Mouse (Mus musculus) testis, postnatal 14 days (tissue): ENCODE results near the gene Tomm34.
"Not testable (repeated sequence)": the region's sequence is repeated elsewhere in the genome, so short reads cannot be mapped to it uniquely, and the experiment has no call there.

Source experiments
- DNase-seq: peaks from one replicate; pipeline ENCODE4 v3.0.0; 2021; ENCODE audit warnings: low spot score

Gene Tomm34

DNA sequence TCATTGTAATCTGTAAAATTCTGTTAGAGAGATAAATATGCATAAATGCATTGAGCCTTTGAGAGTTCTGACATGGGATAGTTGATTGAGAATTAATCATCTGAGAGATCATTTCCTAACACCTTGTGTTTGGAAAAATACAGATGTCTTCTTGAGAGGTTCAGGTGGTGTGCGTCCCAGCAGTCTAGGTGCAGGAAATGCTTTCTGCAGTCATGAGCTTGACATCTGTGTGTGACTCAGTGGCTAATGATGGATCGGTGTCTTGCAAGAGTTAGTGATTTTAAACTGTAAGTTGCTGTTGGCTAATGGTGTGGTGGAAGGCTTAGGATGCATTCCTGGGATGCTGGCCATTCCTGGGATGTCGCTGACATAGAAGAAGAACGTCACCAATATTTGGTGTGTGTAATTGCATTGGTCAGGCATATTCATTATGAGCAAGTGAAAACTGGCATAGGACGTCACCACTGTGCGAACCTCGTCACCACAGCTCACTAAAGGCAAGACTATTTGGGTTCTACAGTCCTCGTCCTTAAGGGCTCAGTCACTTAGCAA lies 6.0 kb upstream of the Tomm34 start:
- no peak for DNase-seq

DNA sequence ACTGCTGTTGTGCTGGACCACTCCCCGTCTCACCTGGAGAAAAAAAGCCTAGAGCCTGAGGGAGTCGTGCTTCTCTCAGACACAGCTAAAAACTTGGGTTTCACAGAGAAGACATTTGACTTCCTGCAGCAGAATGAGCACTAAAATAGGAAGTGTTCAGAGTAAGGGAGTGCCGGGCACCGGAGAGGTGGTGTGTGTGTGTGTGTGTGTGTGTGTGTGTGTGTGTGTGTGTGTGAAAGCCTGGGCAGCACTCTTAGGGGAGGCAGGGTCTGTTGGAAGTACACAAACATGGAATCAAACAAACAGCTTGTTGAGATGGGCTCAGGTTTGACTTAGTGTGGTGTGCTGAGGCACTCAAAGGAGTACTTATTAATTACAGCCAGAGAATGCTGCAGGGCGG lies 4.1 kb upstream of the Tomm34 start:
- no peak for DNase-seq

DNA sequence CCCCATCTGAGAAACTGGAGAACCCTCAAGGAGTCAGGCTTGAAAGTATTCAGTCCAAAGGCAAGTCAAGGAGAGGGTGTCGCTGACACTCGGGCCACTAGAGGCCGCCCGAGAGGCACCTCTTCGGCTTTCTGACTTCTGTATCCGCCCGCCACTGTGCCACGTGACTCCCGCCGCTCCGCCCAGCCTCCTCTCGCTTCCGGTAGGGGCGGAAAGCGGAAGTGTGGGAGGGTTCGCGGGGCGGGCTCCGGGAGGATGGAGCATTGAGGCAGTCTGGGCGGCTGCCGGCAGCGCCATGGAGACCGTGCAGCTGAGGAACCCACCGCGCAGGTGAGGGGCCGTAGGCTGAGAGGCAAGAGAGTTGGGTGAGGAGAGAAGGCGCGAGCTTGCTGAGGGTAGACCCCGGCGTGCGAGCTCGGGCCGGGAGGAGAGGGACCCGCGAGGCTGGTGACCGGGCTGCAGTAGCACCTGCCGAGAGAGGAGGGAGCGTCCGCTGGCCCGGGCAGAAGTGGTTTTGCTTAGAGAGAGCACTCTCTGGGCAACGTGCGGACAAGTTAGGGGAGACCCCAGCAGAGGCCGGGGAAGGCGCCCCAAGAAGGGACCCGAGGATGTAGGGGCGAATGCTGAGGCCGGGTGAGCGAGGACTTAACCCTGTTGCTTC lies 3.1 kb upstream of the Tomm34 start:
- DNase-seq = peak; percentile 96

DNA sequence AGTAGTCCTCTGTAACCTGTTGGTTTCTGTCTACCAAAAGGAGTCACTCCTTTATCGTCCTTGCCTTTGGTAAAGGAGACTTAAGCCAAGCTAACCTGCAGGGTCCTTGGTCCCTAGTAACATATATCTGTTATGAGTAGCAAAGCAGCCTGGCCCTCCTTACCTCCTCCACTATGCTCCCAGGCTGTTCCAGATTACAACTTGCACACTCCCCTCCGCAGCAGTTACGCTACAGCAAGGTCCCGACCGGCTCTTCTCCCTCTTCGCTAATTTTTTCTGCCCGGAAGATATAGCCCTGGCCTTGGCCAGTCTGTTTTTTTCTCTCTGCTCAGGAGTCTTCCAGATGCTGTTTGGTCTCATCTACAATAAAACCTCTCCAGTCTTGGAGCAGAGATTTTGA lies 2.2 kb upstream of the Tomm34 start:
- peak; percentile 72 for DNase-seq

DNA sequence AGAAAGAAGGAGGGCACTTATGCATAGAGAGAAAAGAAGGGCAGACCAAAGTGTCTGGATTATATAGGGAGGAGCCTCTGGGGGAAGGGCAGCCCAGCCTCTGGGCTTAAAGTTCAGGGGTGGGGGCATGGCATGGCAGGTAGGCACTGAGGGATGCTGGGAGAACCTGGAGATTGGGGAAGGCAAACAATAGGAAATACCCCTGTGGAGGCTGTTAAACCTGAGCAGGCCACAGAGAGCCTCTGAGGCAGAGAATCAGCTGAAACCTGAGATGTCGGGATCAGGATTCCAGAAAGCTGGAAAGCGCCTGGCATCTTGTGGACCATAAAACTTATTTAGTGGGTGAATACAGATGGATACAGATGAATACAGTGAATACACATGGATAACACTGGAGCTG lies 1.1 kb upstream of the Tomm34 start:
- DNase-seq = no peak

DNA sequence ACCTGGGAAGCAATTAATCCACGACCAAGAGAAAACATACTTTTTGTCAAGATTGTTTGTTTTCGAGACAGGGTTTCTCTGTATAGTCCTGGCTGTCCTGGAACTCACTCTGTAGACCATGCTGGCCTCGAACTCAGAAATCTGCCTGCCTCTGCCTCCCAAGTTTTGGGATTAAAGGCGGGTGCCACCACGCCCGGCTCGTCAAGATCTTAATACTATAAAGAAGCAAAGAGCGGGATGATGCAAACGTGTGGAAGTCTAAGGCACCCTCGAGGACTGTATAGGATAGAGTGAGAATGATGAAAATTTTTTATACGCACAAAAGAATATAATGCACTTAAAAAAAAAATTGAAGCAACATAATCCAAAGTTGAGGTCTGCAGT lies 460 bp upstream of the Tomm34 start:
- not testable (repeated sequence) for DNase-seq

DNA sequence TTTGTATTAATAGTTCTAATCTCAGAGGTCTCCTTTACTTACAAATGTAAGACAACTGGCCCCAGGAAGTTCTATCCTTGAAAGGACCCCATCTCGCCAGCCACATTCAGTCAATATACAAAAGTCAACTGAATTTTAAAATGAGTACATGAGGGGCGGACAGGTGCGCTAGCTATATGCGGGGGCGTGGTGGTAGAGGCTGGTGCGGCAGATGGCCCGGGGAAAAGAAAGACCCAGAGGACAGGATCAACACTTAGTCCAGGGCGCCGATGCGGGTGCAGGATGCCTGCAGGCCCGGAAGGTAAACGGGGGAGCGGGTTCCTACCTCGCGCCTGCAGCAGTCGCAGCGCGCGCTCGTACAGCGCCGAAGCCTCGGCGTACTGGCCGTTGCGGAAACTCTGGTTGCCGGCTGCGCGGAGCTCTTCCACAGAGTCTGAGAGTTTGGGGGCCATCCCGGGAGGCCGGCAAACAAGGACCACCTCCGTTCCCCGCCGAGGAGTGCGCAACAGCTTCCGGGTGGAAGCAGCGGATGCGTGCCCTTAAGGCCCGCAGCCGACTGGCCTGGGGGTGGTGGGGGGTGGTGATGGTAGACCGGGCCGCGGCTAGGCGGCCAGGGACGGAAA lies 716 bp downstream of the Tomm34 start, which contains the start of gene Stk4:
Gene Stk4, plus strand, starts transcription at position 181 of the 623 bp plus-strand sequence.
- DNase-seq = no peak

DNA sequence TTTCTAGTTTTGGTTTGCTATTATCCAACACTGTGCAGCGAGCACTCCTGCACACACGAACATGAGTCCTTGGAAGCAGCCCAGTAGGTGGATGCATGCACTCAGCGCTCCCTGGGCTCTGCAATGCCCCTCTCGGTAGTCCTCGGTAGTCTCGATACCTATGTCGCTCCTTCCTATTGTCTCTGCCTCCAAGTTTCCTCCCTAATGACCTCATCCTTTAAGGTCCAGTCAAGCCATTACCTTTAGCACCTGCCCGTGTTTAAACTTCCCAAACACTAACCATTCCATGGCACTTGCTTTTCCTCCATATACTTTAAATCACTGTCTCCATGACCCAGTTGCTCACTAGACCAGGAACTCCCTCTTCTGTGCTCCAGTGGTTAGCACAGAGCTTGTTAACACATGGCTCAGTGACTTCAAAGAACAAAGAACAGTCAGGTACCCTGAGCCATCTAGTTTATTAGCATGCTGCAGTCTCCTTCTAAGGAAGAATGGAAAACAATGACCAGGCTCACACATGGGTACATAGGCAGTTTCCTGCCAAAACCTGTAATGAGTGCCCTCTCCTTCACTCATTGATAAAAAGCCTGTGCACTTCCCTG lies 11.2 kb downstream of the Tomm34 start:
- no peak for DNase-seq

DNA sequence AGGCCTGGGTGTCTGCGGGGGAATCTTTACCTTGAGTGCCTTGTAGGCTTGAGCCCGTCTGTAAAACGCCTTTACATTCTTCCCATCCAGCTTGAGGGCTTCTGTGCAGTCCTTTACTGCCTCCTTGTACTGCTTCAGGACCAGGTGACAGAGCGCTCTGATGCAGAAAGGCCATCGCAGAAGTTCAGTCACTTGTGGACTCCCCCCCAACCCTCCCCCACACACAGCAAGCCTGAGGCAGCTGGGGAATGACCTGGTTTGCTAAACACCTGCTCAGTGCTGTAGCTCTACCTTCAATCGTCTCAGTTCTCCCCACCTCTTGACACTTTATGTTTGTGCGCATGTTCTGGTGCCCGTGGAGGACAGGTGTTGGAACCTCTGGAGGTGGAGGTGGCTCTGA lies 16.3 kb downstream of the Tomm34 start:
- no peak for DNase-seq

DNA sequence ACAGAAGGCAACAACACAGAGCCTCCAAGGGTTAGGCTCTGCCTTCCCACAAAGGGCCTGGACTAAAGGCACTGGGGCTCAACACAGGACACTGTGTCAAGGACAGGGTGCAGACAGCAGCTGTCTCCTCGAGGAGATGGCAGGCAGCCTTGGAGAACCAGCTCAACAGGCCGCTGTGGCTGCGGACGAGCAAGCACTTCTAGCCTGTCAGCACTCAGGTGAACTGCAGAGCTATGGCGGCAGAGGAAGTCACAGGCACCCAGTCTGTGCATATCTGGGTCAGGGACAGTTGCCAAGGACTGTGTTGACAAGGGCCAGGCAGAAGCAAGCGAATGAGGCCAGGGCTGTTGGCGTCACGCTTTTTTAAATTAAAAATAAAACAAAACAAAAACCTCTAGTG lies 17.2 kb downstream of the Tomm34 start:
- DNase-seq = no peak

DNA sequence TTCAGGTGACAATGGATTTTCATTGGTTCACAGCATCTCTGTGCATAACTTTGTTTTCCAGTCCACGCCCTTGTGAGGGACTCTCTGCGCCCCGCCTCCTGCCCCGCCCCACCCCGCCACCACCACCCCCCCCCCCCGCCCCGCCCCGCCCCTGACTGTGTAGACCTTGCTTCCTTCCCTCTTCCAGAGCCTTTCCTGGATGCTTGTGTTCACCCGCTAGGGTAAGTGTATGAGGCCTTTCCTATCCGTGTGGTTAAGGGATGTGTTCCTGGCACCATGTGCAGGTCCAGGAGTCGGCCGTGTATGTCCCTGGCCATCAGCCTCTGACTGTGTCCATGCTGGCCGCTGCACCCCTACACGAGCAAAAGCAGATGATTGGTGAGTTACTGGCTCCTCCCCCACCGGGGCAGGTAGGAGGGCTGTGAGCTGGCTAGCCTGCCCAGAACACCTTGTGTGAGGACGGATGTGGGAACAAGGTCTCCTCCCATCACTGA lies 23.7 kb downstream of the Tomm34 start:
- no peak for DNase-seq

DNA sequence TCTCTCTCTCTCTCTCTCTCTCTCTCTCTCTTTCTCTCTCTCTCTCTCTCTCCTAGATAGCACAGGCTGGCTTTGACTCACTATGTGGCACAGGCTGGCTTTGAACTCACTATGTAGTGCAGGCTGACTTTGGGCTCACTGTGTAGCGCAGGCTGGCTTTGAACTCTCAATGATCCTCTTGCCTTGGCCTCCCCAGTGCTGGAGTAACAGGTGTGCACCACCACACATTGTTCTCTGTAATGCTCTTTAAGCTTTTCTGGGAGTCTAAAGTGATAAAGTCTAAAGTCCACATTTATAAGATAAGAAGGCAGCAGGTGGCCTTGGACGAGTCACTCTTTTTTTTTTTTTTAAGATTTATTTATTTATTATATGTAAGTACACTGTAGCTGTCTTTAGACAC lies 29.4 kb downstream of the Tomm34 start:
- no peak for DNase-seq

DNA sequence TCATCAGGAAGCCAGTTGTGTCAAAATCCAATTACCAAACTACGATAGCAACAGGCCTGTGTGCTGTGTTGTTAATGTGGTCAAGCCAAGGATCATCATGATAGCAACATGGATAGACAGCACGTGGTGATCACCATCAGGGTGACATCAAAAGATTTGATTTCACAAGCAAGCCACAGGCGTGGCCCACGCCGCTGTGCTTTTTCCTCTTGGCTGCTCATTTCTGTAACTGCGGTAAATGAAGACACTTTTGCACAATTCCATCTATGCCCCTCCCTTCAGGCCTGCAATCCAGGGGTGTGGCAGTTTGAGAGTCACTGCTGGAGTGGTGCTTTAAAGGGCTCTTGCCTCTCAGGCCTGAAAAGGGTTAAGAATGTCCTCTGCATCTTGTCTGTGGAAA lies 30.0 kb downstream of the Tomm34 start:
- no peak for DNase-seq

DNA sequence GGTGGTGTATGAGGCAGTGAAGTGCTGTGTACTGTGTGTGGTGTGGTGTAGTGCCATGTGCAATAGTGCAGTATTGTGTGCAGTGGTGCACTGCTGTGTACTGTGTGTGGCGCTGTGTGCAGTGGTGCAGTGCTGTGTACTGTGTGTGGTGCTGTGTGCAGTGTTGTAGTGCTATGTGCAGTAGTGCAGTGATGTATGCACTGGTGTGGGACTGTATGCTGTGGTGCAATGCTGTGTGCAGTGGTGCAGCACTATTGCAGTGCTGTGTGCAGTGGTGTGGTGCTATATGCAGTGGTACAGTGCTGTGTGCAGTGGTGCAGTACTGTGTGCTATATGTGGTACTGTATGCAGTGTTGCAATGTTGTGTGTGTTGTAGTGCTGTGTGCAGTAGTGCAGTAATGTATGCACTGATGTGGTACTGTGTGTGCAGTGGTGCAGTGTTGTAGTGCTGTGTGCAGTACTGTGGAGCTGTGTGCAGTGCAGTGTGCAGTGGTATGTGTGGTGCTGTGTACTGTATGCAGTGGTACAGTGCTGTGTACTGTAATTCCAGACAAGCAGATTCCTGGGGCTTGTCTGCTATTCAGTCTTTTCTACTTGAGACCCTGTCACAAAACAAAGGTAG lies 32.5 kb downstream of the Tomm34 start:
- no peak for DNase-seq

DNA sequence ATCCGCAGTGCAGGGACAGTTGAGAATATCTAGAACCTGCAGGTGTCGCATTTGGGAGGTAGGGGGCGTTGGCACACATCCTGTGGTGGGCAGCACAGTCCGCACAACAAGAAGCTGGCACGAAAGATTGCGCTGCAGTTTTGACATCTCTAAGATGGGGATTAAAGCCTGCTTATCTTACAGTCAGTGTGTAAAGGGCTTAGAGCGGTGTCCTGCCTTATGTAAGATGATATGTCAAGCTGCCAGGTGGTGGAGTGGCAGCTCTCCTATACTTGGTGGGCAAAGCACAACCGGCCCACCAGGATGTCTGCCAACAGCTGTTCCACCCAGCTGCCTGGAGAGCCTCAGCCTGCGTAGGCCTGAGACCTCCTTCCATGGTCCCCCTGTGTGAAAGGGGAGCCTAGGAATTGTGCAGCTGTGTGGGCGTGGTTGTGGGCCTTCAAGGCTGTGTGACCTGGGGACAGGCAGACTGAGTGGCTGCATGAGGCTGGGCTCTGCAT lies 34.4 kb downstream of the Tomm34 start:
- DNase-seq = no peak

DNA sequence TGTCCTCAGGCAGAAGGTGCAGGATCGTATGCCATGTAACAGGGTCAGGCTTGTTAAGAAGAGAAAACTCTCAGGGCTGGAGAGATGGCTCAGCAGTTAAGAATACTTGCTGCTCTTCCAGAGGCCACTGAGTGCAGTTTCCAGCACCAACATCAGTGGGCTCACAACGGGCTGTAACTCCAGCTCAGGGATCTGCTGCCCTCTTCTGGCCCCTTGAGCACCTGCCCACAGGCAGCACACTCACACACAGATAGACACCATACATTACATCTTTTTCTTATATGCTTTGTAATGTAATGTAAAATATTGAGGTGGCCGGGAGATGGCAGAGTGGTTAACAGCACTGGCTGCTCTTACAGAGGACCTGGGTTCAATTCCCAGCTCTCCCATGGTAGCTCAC lies 38.0 kb downstream of the Tomm34 start:
- DNase-seq = no peak

DNA sequence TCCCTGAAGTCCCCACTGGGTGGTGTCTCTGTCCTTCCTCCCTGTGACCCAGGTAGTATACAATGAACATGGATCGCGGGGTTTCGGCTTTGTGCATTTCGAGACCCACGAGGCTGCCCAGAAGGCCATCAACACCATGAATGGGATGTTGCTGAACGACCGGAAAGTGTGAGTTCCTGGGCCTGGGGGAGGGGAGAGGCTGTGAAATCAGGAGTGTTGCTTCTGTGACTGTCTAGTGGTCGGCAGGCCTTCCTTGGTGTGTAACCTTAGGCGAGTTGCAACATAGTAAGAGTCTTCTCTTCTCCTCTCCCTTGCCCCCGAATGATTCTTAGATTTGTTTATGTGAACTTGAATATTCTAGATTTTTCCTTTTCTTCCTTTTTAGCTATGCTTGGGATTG lies 39.8 kb downstream of the Tomm34 start:
- no peak for DNase-seq

DNA sequence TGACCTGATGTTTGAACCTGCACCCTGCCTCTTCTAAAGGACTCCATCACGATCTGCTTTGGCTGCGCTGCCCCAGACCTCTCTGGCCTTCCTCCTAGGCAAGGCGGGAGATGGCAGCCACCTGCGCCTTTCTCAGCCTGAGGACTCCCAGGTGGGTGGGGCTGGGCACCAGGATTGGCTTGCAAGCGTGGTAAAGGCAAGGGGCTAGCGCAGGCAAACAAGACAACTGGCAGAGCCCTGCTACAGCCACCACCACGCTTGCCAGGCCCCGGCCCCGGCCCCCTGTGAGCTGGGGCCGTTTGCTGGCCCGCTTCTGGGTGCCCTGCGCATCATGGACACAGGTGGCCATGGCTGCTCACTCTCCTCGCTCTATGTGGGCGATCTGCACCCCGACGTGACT lies 45.8 kb downstream of the Tomm34 start, which contains the start of gene Pabpc1l:
Gene Pabpc1l, plus strand, starts transcription at position 301 of the 400 bp plus-strand sequence.
- DNase-seq = no peak

DNA sequence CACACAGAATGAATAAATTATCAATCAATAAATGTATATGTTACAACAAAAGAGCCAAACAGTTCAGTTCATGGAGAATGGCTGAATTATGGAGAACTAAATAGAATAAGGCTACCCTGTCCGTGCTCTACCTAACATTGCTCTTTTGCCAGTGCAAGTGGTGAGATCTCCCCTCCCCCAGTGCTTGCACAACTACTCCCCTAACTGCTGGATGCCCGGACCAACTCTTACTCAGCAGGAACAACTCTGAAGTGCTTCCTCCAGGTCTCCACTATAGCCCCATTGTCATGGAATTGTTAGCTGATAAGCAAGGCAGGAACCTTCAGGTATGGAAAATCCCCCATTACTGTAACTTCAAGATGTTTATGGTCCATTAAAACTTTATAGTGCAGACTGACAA lies 48.9 kb downstream of the Tomm34 start:
- no peak for DNase-seq

DNA sequence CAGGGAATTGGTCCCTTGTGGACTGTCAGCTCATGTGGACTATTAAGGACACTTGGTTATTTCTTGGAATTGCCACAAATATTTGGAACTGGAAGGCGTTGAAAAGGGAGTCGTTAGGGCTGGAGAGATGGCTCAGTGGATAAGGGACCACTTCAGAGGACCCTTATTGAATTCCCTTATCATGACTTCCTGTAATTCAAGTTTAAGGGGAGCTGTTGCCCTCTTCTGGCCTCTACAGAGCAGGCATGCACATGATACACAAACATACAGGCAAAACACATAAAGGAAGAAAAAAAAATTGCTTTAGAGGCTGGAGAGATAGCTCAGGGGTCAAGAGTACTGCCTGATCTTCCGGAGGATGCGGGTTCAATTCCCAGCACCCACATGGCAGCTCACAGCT lies 51.0 kb downstream of the Tomm34 start:
- DNase-seq = no peak

DNA sequence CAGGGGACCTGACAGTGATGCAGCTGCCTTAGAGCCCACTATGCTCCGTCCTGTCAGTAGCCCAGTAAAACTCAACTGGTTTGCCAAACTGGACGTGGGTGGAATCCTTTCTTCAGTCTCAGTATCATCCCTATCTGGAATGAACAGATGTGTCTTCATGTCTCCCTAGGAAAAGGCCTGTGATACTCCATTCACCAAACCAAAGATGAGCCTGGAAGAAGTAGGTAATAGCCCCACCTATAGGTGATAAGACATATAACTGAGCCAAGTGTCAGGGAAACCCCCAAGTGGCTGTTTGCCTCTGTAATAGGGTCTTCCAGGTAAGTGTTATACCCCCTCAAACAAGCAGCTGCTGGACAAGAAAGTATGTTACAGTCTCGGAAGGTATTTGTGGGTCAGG lies 52.1 kb downstream of the Tomm34 start:
- DNase-seq = no peak

DNA sequence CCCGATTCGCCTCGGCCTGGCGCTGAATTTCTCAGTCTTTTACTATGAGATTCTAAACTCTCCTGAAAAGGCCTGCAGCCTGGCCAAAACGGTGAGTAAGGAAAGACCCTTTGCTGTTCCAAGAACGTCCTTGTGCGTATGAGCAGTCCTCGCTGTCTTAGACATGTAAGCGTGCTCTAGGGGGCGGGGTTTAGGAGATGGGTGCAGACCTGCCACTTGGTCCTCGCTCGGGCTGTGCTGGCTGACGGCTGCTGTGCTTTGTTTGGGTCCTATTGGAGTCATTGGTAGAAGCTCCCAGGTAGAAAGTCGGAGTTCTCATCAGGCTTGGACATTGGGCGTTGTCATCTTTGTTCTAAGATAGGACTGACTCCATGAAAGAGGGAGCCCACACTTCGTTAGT lies 55.7 kb downstream of the Tomm34 start:
- no peak for DNase-seq

DNA sequence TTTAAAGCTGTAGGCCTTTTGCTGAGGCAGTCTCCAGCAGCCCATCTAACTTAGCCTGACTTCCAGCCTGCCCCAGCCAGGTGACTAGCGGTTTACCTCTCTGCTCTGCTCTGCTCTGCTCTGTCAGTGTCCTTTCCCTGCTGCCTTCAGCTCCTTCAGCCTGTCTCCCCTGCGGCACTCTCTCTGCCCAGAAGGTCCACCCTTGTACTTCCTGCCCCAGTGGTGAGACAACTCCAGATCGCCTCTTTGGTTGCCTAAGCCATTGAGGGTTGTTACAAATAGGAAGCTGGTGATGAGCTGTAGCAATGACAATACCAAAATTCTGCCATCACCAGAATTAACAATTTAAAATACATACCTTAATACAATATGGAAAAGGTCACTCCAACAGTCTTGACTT lies 60.0 kb downstream of the Tomm34 start:
- no peak for DNase-seq
